Mouse (Mus musculus) gastrocnemius, adult 18-20 months (tissue): ENCODE results near the gene Renbp. TPM values are rescaled to one million over a fixed set of nuclear protein-coding genes. Genes with fewer than 3 reads are reported as not detected.

ENCODE experiments used
- DNase-seq: peaks from one replicate; pipeline ENCODE4 v3.0.0; 2021; ENCODE audit warnings: low spot score
- total RNA-seq, 2 experiments: library from RNA; stranded (reverse); gene quantifications; 2 replicates each; pipeline ENCODE4 v1.2.3; 2021

Gene Renbp
- total RNA-seq, 2 experiments from 2014 or later: 1.6 to 2.0 TPM

- DNase-seq: peak; percentile 87
These were observed 8.7 kb downstream of the Renbp start, which contains the start of the genes Arhgap4 and Naa10 for GRCm38 (mm10) chrX:73921823-73922549. Gene Arhgap4, minus strand, starts transcription at chrX:73921870. Gene Naa10, minus strand, starts transcription at chrX:73921944.

DNA sequence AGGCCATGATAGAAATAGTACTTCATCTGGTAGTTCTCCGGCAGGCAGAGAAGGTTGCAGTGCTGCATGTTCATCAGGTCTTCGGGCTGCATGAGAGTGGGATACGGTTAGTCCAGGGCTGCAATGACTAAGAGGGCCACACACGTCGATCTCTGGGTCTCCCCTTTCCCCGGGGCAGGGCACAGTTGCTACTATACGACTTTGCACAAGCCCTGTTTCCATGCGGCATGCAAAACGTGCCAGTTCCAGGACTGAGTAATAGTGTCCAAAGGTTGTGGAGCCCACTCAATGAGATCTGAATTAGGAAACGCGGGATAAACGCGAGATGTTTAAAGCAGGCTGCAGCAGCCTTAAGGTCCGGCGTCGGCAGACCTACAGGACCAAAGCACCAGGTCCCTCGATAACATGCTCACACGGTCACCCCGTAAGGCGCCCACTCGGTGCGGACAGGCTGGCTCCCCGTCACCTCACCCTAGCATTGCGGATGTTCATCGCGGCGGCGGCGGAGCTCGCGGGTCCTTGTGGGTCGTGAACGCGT is 9.3 kb downstream of the Renbp start:
- no peak for DNase-seq

DNA sequence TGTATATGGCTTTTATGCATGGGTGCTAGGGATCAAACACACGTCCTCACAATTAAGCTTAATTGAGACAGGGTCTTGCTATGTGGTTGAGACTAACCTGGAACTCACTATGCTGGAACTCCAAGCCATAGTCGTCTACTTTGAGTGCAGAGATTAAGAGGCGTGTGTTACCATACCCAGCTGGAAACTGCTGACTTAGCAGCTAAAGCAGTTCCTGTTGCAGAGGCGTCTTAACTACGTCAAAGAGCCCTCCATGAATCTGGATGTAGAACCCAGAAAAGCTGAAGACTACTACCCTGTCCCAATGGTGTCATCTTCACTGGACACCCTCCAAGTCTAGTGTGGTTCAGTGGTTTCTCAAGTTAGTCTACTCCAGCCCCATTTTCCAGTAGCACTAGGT is 12.0 kb downstream of the Renbp start:
- no peak for DNase-seq

DNA sequence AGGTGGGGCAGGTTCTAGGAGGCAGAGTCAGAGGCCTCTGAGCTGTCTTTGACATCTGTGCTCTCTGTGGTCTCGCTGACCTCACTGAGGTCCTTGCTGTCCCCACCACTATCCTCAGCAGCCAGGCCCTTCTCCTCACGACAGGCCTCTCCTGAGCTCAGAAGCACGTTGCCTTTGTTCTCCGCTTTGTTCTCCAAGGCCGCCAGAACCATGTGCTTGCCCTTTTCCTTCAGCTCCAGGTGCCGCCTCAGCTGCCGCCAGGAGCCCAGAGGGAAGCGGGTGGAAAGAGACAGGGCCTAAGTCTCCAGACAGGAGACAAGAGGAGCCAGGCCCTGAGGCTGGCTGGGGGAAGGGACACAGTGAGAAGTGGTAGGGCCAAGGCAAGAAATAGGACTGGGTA is 13.7 kb downstream of the Renbp start:
- DNase-seq: no peak

DNA sequence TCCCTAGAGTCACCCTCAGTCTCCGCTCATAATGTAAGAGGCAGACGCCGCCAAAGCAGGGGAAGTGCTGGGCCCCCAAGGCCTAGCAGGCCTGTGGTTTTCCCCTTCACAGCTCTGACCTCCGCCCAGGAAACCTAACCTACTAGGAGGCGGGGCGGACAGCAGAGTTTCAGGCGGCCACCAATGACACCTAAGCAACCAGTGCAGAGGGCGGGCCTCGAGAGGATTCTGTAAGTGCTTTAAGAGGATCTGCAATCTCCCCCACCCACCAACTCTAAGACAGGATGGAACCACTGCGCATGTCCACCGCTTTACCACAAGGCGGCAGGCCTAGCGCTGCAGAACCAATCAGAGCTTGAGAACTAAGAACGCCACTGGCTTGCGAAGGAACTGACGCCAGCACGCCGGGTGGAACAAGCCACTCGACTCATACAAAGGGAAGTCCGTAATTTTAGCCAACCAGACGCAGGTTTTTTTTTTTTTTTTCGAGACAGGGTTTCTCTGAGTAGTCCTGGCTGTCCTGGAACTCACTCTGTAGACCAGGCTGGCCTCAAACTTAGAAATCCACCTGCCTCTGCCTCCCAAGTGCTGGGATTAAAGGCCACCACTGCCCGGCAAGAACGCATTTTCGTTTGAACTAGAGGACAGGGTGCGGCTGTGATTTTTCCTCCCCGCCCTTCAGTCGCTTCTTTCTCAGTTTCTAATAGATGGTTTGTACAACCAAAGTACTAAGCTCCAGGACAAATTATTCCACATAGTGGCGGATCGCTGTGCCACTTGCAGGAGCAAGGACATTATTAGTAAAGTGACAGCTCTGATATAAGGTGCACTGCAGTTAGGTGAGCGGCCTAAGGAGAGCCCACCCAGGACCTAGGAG is 15.6 kb downstream of the Renbp start:
- DNase-seq: peak; percentile 91

DNA sequence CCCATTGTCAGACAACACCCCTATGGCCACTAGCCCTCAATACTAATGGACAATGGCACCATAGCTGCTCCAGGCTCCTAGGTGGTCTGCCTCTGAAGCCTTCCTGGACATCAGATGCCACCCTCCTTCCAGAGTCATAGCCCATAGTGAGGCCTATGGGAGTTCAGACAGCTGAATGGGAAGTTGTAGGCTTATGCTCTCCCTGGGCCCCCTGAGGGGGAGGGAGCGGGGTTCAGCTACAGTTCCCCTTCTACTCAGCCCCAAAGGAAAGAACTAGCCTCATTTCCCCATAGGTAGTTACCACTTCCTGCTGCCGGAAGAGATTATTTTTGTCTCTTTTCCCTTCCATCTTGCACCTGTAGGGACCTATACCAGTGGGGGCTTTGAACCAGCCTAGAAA is 19.1 kb downstream of the Renbp start:
- no peak for DNase-seq

GRCm38 (mm10) chrX:73911156-73911555 is 19.5 kb downstream of the Renbp start:
- DNase-seq: no peak

DNA sequence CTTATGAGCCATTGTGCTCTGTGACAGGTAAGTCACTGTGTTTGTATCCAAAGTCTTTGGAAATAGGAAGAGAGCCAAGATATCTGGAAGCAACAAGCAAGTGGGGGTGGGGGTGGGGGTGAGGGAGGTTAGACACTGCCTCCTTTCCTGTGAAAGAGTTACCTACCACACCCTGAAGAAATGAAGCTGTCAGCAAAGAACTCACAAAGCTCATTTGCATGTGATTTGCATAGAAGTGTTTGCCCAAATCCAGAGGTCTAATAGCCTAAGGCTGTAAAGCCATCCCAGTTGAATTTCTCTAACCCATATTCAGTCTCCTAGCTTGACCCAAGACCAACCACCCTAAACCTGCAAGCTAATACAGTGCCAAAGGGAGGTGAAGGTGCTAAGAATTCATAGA is 20.2 kb downstream of the Renbp start:
- DNase-seq: no peak

- DNase-seq: no peak
These were observed 20.6 kb downstream of the Renbp start for GRCm38 (mm10) chrX:73910049-73910448.

DNA sequence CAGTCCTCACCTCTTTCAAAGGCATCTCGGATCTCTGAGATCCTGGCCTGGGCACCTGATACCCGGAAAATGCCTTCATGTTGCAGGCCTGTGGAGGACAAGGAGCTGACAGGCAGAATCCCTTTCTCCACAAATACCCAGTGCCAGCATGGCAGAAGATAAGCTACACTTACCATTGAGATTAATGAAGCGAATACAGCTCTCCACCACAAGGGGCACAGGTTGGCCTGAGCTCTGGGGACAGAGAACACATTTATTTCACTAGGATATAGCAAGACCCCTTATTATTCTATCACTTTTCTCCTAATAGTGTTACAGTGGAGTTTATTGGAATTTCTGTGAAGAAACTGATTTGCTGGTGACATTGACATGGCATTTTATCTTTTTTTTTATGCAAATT is 32.7 kb downstream of the Renbp start:
- DNase-seq: no peak

GRCm38 (mm10) chrX:73895719-73896118 is 34.9 kb downstream of the Renbp start, which contains the start of gene L1cam:
Gene L1cam, minus strand, starts transcription at chrX:73896105.
- DNase-seq: peak; percentile 28

- DNase-seq: no peak
These were observed 37.8 kb downstream of the Renbp start for GRCm38 (mm10) chrX:73892833-73893232.

DNA sequence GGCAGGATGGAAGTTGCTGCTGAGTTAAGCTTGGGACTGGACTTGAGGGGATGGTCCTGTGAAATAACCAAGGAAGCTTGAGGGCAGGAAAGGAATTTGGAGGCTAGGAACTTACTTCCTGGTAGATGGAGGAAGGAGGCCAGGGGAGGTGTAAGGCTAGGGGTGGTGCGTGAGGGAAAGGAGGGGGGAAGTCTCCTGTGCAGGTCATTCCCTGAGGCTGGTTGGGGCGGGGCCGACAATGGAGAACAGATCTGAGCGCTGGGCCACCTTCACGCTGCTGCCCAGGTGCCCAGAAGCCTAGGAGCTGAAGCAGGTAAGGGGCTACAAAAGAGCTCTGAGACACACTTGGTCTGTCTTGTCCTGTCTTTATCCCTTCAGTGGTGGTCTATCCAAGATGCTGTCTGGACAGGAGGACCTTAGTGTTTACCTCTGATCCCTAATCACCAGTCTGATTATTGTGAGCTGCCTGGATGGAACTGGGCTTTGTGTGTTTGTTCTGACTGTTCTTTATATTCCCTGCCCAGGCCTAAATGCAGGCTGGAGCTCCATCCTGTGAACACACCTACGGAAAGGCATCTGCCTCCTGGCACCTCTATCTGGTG is 39.0 kb downstream of the Renbp start, which contains the start of gene Avpr2:
TSS of gene Avpr2 (plus strand) at position 552 of the 602 bp plus-strand sequence.
- no peak for DNase-seq

DNA sequence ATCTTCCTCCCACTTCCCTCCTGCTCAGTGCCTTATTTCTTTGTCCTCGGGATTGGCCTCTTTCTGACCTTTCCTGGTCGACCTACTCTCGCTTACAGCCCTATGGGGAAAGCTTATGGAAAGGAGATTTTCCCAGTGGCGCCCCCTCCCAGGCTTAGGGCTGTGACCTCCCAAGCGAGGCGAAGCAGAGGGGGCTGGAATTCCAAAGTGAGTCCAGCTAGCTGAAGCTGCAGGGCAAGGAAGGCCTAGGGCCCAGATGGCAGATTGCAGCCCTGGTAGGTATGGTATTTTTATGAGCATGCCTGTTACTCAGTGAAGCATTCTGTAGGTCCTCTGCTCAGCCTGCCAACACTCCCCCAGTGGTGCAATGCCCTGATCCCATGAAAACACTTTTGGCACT is 49.2 kb downstream of the Renbp start:
- DNase-seq: no peak

DNA sequence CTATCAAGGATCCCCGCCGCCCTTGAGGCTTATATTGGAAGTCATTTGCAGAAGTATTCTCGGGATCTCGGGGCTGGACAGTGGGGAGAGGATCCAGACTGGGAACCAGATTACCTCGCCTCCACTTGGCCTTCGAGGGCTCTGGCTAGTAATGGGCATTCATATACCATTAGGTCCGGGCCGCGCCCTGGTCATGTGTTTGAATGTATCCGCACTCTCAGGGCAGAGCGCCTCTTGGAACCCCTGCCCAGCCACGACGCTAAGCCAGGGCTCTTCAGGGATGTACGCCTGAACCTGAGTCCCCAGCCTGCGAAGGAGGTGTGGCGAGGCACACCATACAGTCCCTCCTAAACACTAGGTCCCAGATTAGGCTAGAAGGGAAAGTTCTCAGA is 49.6 kb downstream of the Renbp start:
- no peak for DNase-seq

DNA sequence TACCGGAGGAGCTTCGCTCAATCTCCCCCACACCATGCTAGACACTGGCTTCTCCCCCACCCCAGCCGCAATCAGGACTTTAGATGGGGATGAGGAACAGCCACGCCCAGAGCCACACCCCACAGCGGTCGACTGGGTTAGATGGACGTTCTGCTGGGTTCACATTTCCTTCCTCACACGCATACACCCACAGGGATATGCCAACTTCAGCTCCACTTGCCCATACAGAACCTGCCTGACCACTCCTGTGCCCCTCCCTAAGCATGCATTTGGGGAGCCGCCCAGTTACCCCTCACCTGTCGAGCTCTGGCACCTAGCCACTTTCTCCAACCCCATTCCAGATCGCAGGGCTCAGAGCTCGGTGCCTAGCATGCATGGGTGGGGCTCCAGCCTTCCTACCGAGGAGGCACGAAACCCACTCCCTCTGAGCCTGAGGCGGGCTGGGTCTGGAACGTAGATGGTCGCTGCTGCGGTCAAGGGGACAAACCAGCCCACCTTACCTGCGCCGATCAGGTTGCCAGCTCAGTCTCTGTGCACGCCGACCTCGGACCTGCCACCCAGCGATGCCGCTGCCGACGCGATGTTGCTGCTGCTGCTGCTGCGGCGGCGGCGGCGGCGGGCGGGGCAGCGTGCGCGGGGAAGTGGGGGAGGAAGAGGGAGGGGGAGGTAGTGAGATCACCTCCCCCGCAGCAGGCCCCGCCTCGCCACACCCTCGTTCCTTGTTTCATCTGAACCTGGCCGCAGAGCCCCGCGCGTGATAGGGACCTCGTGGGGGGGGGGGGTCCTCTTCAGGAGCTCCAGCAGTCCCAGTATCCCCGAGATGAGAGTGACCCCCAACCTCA is 50.2 kb downstream of the Renbp start:
- DNase-seq: no peak

DNA sequence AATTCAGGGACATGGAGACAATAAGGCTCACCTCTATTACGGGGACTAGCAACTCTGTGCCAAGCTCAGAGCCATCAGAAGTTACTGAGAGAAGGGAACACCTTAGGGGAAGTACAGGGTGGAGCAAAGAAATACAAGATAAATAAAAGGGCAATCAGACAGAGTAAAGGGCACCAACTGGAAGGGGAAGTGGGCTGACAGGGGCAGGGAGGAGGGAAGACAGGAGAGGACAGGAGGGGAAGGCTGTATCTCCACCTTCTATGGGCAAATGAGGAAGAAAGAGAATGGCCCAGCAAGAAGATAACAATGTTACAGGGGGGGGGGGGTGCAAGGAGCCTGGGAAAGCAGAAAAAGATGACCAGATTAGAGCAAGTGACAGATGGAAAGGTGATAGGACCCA is 53.6 kb downstream of the Renbp start:
- no peak for DNase-seq

DNA sequence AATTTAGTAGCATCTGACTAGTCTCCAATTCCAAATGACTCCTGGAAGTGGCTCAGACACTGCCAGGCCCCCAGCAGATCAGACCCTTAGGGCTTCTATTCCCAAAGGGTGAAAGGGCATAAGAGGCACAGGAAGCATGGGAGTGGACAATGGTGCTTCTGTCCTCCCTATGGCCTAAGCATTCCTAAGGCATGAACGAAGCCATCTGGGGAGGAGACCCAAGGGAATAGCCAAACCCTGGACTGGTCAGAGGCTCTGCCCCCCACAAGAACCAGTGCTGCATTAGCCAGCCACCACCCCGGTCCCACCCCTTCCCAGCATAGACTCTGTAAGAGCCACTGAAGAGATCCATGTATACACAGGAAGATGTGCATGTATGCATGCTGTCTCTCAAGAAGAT is 54.8 kb downstream of the Renbp start:
- DNase-seq: no peak
